Mouse (Mus musculus): ENCODE measurements around the gene Gk. TPM values are rescaled to one million over a fixed set of nuclear protein-coding genes. Genes with fewer than 3 reads are reported as not detected.

The Gk gene
- total RNA-seq (2015) (11.7 and 12.2 TPM in 2 replicates), total RNA-seq (2017) (10.0 and 10.7 TPM in 2 replicates)

- ATAC-seq (ENCODE audit: poor library complexity, severe bottlenecking), result peak; percentile 82
Measured at GRCm38 (mm10) chrX:85776544-85777087, at the start of gene Gk. TSS of gene Gk (minus strand) at chrX:85776819.

GRCm38 (mm10) chrX:85804706-85805376 is 28.2 kb upstream of the Gk start:
- peak; percentile 75 for ATAC-seq (ENCODE audit: poor library complexity, severe bottlenecking)

GRCm38 (mm10) chrX:85803006-85803405 is 26.4 kb upstream of the Gk start:
- ATAC-seq (ENCODE audit: poor library complexity, severe bottlenecking), result peak; percentile 89

- peak; percentile 99 for ATAC-seq (ENCODE audit: poor library complexity, severe bottlenecking)
Measured at GRCm38 (mm10) chrX:85797449-85797848, 20.8 kb upstream of the Gk start.

GRCm38 (mm10) chrX:85778346-85778745 is 1.7 kb upstream of the Gk start:
- no peak for ATAC-seq (ENCODE audit: poor library complexity, severe bottlenecking)

GRCm38 (mm10) chrX:85777141-85777540 is 522 bp upstream of the Gk start:
- no peak; the same call in none of the 2 replicates for ATAC-seq (ENCODE audit: poor library complexity, severe bottlenecking)

- peak; percentile 9 for ATAC-seq (ENCODE audit: poor library complexity, severe bottlenecking)
Measured at GRCm38 (mm10) chrX:85775879-85776543, 608 bp downstream of the Gk start.

- no peak for ATAC-seq (ENCODE audit: poor library complexity, severe bottlenecking)
Measured at GRCm38 (mm10) chrX:85771303-85771702, 5.3 kb downstream of the Gk start.

- peak; percentile 57 for ATAC-seq (ENCODE audit: poor library complexity, severe bottlenecking)
Measured at GRCm38 (mm10) chrX:85770747-85771146, 5.9 kb downstream of the Gk start.

- no peak for ATAC-seq (ENCODE audit: poor library complexity, severe bottlenecking)
Measured at GRCm38 (mm10) chrX:85768578-85768977, 8.0 kb downstream of the Gk start.

- ATAC-seq (ENCODE audit: poor library complexity, severe bottlenecking), result no peak
Measured at GRCm38 (mm10) chrX:85756005-85756404, 20.6 kb downstream of the Gk start.

GRCm38 (mm10) chrX:85743837-85744236 is 32.8 kb downstream of the Gk start:
- no peak for ATAC-seq (ENCODE audit: poor library complexity, severe bottlenecking)

- no peak for ATAC-seq (ENCODE audit: poor library complexity, severe bottlenecking)
Measured at GRCm38 (mm10) chrX:85733228-85733627, 43.4 kb downstream of the Gk start.

- no peak for ATAC-seq (ENCODE audit: poor library complexity, severe bottlenecking)
Measured at GRCm38 (mm10) chrX:85731133-85731938, 45.3 kb downstream of the Gk start.

GRCm38 (mm10) chrX:85721226-85721625 is 55.4 kb downstream of the Gk start:
- ATAC-seq (ENCODE audit: poor library complexity, severe bottlenecking), result 0 out of 2 replicates have a peak, but pooled peaks have one; percentile 43

- peak; percentile 60 for ATAC-seq (ENCODE audit: poor library complexity, severe bottlenecking)
Measured at GRCm38 (mm10) chrX:85710399-85710798, 66.2 kb downstream of the Gk start.

- no peak for ATAC-seq (ENCODE audit: poor library complexity, severe bottlenecking)
Measured at GRCm38 (mm10) chrX:85705715-85706114, 70.9 kb downstream of the Gk start.

- ATAC-seq (ENCODE audit: poor library complexity, severe bottlenecking), result no peak
Measured at GRCm38 (mm10) chrX:85683723-85684122, 92.9 kb downstream of the Gk start.

- no peak for ATAC-seq (ENCODE audit: poor library complexity, severe bottlenecking)
Measured at GRCm38 (mm10) chrX:85682125-85682524, 94.5 kb downstream of the Gk start.

- peak; percentile 66 for ATAC-seq (ENCODE audit: poor library complexity, severe bottlenecking)
Measured at GRCm38 (mm10) chrX:85676808-85677207, 99.8 kb downstream of the Gk start.

All from megakaryocyte, adult 5-6 weeks (primary cell).